Mouse (Mus musculus) gastrocnemius, adult 2 months (tissue): ENCODE results near the gene Bst1. TPM values are rescaled to one million over a fixed set of nuclear protein-coding genes. Genes with fewer than 3 reads are reported as not detected.
A peak's percentile ranks its signal among the peaks of the same experiment; 100 is the strongest.

Experiments used
- DNase-seq: peaks from one replicate; pipeline ENCODE4 v3.0.0; 2022
- H3K27ac ChIP-seq: fragments of 200-600 bp; 2 replicates; pipeline ENCODE4 v1.8.1; 2022; ENCODE audit warnings: mild to moderate bottlenecking
- H3K4me3 ChIP-seq: fragments of 200-600 bp; 2 replicates; pipeline ENCODE4 v1.8.1; 2022; ENCODE audit warnings: mild to moderate bottlenecking, moderate library complexity
- CTCF ChIP-seq: fragments of 200-600 bp; IDR thresholded peaks from 2 replicates; pipeline ENCODE4 v1.8.1; 2022; ENCODE audit warnings: antibody characterized with exemption, mild to moderate bottlenecking, moderate library complexity
- intact Hi-C: fragments of 180-260 bp; cut with DNase I; formaldehyde crosslinking; loops from one replicate; pipeline ENCODE4 v1.15.1; 2025
- total RNA-seq, 2 experiments: library from RNA; stranded (reverse); gene quantifications; 2 replicates each; pipeline ENCODE4 v1.2.3; 2021

Gene Bst1
- total RNA-seq, 2 experiments from 2014 or later = 0.17 TPM; not detected in 1

GRCm38 (mm10) chr5:43822199-43822598 is 3.5 kb downstream of the Bst1 start:
- TF ChIP-seq CTCF = no peak
- intact Hi-C loops = no loop called here
- DNase-seq = no peak
- no peak overlapping the region for H3K4me3 ChIP-seq
- no peak overlapping the region for H3K27ac ChIP-seq

GRCm38 (mm10) chr5:43822824-43823223 is 4.1 kb downstream of the Bst1 start:
- TF ChIP-seq CTCF = no peak
- Histone ChIP-seq H3K27ac (no peak overlapping the region), H3K4me3 (no peak overlapping the region)
- DNase-seq = no peak
- intact Hi-C loops = no loop called here

GRCm38 (mm10) chr5:43824580-43824979 is 5.9 kb downstream of the Bst1 start:
- no peak overlapping the region for H3K27ac ChIP-seq
- no peak for DNase-seq
- TF ChIP-seq CTCF = no peak
- intact Hi-C loops = no loop called here
- H3K4me3 ChIP-seq = no peak overlapping the region

- Histone ChIP-seq H3K4me3 (no peak overlapping the region), H3K27ac (no peak overlapping the region)
- no peak for TF ChIP-seq CTCF
- intact Hi-C loops = no loop called here
- no peak for DNase-seq
Observed at GRCm38 (mm10) chr5:43826883-43827282, 8.2 kb downstream of the Bst1 start.

GRCm38 (mm10) chr5:43827366-43827765 is 8.7 kb downstream of the Bst1 start:
- Histone ChIP-seq H3K27ac (no peak overlapping the region), H3K4me3 (no peak overlapping the region)
- no peak for TF ChIP-seq CTCF
- DNase-seq = no peak
- intact Hi-C loops = no loop called here

- no peak overlapping the region for H3K27ac ChIP-seq
- no peak for DNase-seq
- TF ChIP-seq CTCF = no peak; the same call in 1 of the 2 replicates
- intact Hi-C loops = no loop called here
- H3K4me3 ChIP-seq = no peak overlapping the region
Observed at GRCm38 (mm10) chr5:43836590-43836989, 17.9 kb downstream of the Bst1 start.

- peak; percentile 48 for DNase-seq
- no peak overlapping the region for H3K4me3 ChIP-seq
- TF ChIP-seq CTCF = peak; percentile 83
- intact Hi-C loops = no loop called here
- no peak overlapping the region for H3K27ac ChIP-seq
Observed at GRCm38 (mm10) chr5:43837372-43837771, 18.7 kb downstream of the Bst1 start.

- intact Hi-C loops = loop anchor here (1.0 to 5.0 kb wide), 3 partner anchors 51 to 206 kb away; no protein-coding TSS in a partner anchor
- Histone ChIP-seq H3K4me3 (peak overlapping the region; percentile 74), H3K27ac (peak overlapping the region; percentile 72)
- TF ChIP-seq CTCF = peak; percentile 98
- DNase-seq = peak; percentile 27
Observed at GRCm38 (mm10) chr5:43841144-43842010, 22.7 kb downstream of the Bst1 start.

- TF ChIP-seq CTCF = no peak
- DNase-seq = peak; percentile 24
- H3K27ac ChIP-seq = peak overlapping the region; percentile 72
- peak overlapping the region; percentile 74 for H3K4me3 ChIP-seq
- intact Hi-C loops = loop anchor here (5.0 kb wide), 2 partner anchors 50 to 205 kb away; no protein-coding TSS in a partner anchor
Observed at GRCm38 (mm10) chr5:43842011-43842285, 23.3 kb downstream of the Bst1 start.

GRCm38 (mm10) chr5:43842576-43843155 is 24.0 kb downstream of the Bst1 start:
- Histone ChIP-seq H3K27ac (no peak overlapping the region), H3K4me3 (no peak overlapping the region)
- TF ChIP-seq CTCF = no peak
- intact Hi-C loops = loop anchor here (5.0 kb wide), 2 partner anchors 50 to 205 kb away; no protein-coding TSS in a partner anchor
- DNase-seq = no peak

GRCm38 (mm10) chr5:43845083-43845482 is 26.4 kb downstream of the Bst1 start:
- H3K4me3 ChIP-seq = no peak overlapping the region
- DNase-seq = peak; percentile 32
- peak overlapping the region; percentile 68 for H3K27ac ChIP-seq
- TF ChIP-seq CTCF = no peak
- intact Hi-C loops = no loop called here

- intact Hi-C loops = no loop called here
Observed at GRCm38 (mm10) chr5:43845646-43846045, 27.0 kb downstream of the Bst1 start.

GRCm38 (mm10) chr5:43846227-43846626 is 27.5 kb downstream of the Bst1 start:
- no peak overlapping the region for H3K4me3 ChIP-seq
- peak overlapping the region; percentile 68; the same call in 1 of the 2 replicates for H3K27ac ChIP-seq
- intact Hi-C loops = no loop called here
- TF ChIP-seq CTCF = no peak
- no peak for DNase-seq

More at GRCm38 (mm10) chr5:43845646-43846045, 27.0 kb downstream of the Bst1 start:
- DNase-seq = no peak
- no peak for TF ChIP-seq CTCF
- H3K4me3 ChIP-seq = no peak overlapping the region
- H3K27ac ChIP-seq = peak overlapping the region; percentile 68
